Mouse (Mus musculus) CH12.LX (cell line): ENCODE data around the gene Erh. TPM values are rescaled to one million over a fixed set of nuclear protein-coding genes. Genes with fewer than 3 reads are reported as not detected.

Experiments
- DNase-seq: peaks from one replicate; pipeline ENCODE4 v3.0.0-alpha.2; 2013; ENCODE audit errors: extremely low read depth
- H3K27ac ChIP-seq: 2 replicates; pipeline ENCODE4 v1.5.1; 2012; ENCODE audit warnings: low read depth, mild to moderate bottlenecking, control low read depth, moderate library complexity; ENCODE audit not compliant: insufficient read depth
- H3K27me3 ChIP-seq: replicated peaks from 2 replicates; pipeline ENCODE3; 2012; ENCODE audit warnings: inconsistent platforms
- H3K36me3 ChIP-seq, 2 experiments: replicated peaks in 1 of 2; 2 replicates each; pipeline versions ENCODE3 to v1.6.1; 2012; ENCODE audit warnings: inconsistent platforms in 1 of 2, low read length in 1 of 2, mild to moderate bottlenecking in 1 of 2, mixed read lengths in 1 of 2, moderate library complexity in 1 of 2; ENCODE audit not compliant: control insufficient read depth in 1 of 2, insufficient read depth in 1 of 2
- H3K4me1 ChIP-seq, 2 experiments: 2 replicates each; pipeline ENCODE4 v1.6.1; 2012; ENCODE audit warnings: inconsistent platforms in 1 of 2, moderate library complexity in 1 of 2; ENCODE audit not compliant: insufficient read depth in 2 of 2, control insufficient read depth in 1 of 2
- H3K4me2 ChIP-seq: 2 replicates; pipeline ENCODE4 v1.6.1; 2012; ENCODE audit warnings: low read depth, mild to moderate bottlenecking, control low read depth; ENCODE audit not compliant: poor library complexity, insufficient read depth, severe bottlenecking
- H3K4me3 ChIP-seq, 3 experiments: fragments of 150-350 bp in 1 of 3; sonication (generic) in 1 of 3; replicated peaks in 1 of 3; 2 replicates each; pipeline versions ENCODE3 to v1.5.1; 2011 to 2012; ENCODE audit warnings: low read depth in 2 of 3, low read length in 2 of 3, mild to moderate bottlenecking in 2 of 3, moderate library complexity in 2 of 3, control low read depth in 1 of 3, improper control_type of control experiment in 1 of 3, inconsistent platforms in 1 of 3, mixed read lengths in 1 of 3; ENCODE audit not compliant: poor library complexity in 1 of 3
- H3K79me2 ChIP-seq: replicated peaks from 2 replicates; pipeline ENCODE4 v1.6.1; 2012; ENCODE audit warnings: mild to moderate bottlenecking, moderate library complexity; ENCODE audit not compliant: control insufficient read depth, poor library complexity, insufficient read depth, severe bottlenecking; ENCODE audit errors: extremely low read depth
- H3K9ac ChIP-seq: 2 replicates; pipeline ENCODE4 v1.6.1; 2012; ENCODE audit warnings: low read depth, mild to moderate bottlenecking, control low read depth, moderate library complexity; ENCODE audit not compliant: insufficient read depth
- H3K9me3 ChIP-seq: replicated peaks from 2 replicates; pipeline ENCODE3; 2012; ENCODE audit warnings: low read length, inconsistent platforms, mixed read lengths
- CHD2 ChIP-seq: IDR thresholded peaks from 2 replicates; pipeline ENCODE4 v1.6.1; 2011; ENCODE audit warnings: low read length, improper control_type of control experiment
- GABPA ChIP-seq: IDR thresholded peaks from 2 replicates; pipeline ENCODE4 v1.6.1; 2012; ENCODE audit warnings: low read depth, low read length, improper control_type of control experiment, inconsistent platforms; ENCODE audit not compliant: insufficient replicate concordance
- IRF4 ChIP-seq: IDR thresholded peaks from 2 replicates; pipeline ENCODE4 v1.6.1; 2014; ENCODE audit warnings: low read depth, mild to moderate bottlenecking, inconsistent platforms, low read length, improper control_type of control experiment
- JUND ChIP-seq: conservative IDR thresholded peaks from 2 replicates; pipeline ENCODE4 v1.6.1; 2011; ENCODE audit warnings: low read depth, low read length, improper control_type of control experiment
- KAT2A ChIP-seq: IDR thresholded peaks from 2 replicates; pipeline ENCODE4 v1.6.1; 2012; ENCODE audit warnings: low read length, improper control_type of control experiment, inconsistent platforms; ENCODE audit not compliant: insufficient replicate concordance
- MAZ ChIP-seq: IDR thresholded peaks from 2 replicates; pipeline ENCODE4 v1.6.1; 2012; ENCODE audit warnings: low read depth, mild to moderate bottlenecking, inconsistent platforms, low read length, improper control_type of control experiment, moderate library complexity
- NELFE ChIP-seq: IDR thresholded peaks from 2 replicates; pipeline ENCODE4 v1.6.1; 2011; ENCODE audit warnings: low read depth, low read length, improper control_type of control experiment
- POLR2A ChIP-seq: IDR thresholded peaks from 2 replicates; pipeline ENCODE4 v1.6.1; 2011; ENCODE audit warnings: low read depth, mild to moderate bottlenecking, improper control_type of control experiment, low read length
- RCOR1 ChIP-seq: conservative IDR thresholded peaks from 2 replicates; pipeline ENCODE4 v1.6.1; 2012; ENCODE audit warnings: low read depth, mild to moderate bottlenecking, inconsistent platforms, low read length, improper control_type of control experiment
- TCF12 ChIP-seq: IDR thresholded peaks from 2 replicates; pipeline ENCODE4 v1.6.1; 2014; ENCODE audit warnings: low read depth, mild to moderate bottlenecking, inconsistent platforms, low read length, improper control_type of control experiment
- UBTF ChIP-seq: IDR thresholded peaks from 2 replicates; pipeline ENCODE4 v1.6.1; 2012; ENCODE audit warnings: low read depth, mild to moderate bottlenecking, inconsistent platforms, low read length, improper control_type of control experiment, moderate library complexity
- dilution Hi-C: fragments of 300-500 bp; cut with MboI; formaldehyde crosslinking; loops from 2 replicates; pipeline ENCODE4 v1.14.3; 2020; ENCODE audit warnings: low sequenced_read_pairs; ENCODE audit not compliant: extremely low pct_unique_long_range_greater_than_20kb, extremely low pct_ligation_motif_present
- in situ Hi-C: fragments of 300-500 bp; cut with MboI; formaldehyde crosslinking; loops from 3 replicates; pipeline ENCODE4 v1.14.3; 2019; ENCODE audit warnings: low sequenced_read_pairs, low pct_ligation_motif_present, low pct_unique_long_range_greater_than_20kb, mixed read lengths
- polyA plus RNA-seq: library from polyadenylated mRNA; unstranded; fragments of >175 nt; gene quantifications from 2 replicates; pipeline ENCODE4 v1.2.1, GENCODE M21; 2012; ENCODE audit warnings: low read depth; ENCODE audit not compliant: insufficient read length
- total RNA-seq, 2 experiments: library from RNA; depleted of rRNA; stranded (reverse); fragments of 300-350 nt in 1 of 2; fragments of >200 nt in 1 of 2; gene quantifications; 2 replicates each; pipeline ENCODE4 v1.2.3; 2012 to 2014

Gene Erh
- total and polyA plus RNA-seq, 3 experiments, result 227 to 315 (median 229) TPM

DNA sequence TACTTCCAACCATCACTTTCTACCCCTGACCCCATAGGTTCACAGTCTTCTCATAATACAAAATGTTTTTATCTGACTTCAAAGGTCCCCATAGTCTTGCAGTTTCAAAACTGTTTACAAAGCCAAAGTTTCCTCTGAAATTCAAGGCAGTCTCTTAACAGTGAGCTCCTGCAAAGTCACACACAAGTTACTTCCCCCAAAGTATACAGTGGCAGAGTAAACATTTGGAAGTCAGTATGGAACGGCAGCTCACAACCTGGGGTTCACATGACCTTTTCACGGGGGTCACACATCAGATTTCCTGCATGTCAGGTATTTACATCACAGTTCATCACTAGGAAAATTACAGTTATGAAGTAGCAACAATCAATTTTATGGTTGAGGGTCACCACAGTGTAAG lies 19.8 kb upstream of the Erh start:
- Histone ChIP-seq H3K4me1 (peaks cover 0 to 9% of the 10 kb centered on the region in 2 experiments; a peak in 1 of 4 replicates), H3K4me2 (no peak overlapping the region), H3K9me3 (no peaks in the 10 kb centered on the region), H3K79me2 (peaks cover 3% of the 10 kb centered on the region; the same call in 1 of the 2 replicates), H3K4me3 (no peak overlapping the region), H3K9ac (no peak overlapping the region)
- in situ Hi-C loops, result no loop called here
- DNase-seq, result no peak
- dilution Hi-C loops, result no loop called here
- TF ChIP-seq KAT2A (no peak), CHD2 (no peak)
- TF ChIP-seq, all 38 proteins: peak for 0
- Histone ChIP-seq H3K36me3 (peaks cover 35 to 69% of the 10 kb centered on the region in 2 experiments), H3K27me3 (no peaks in the 10 kb centered on the region), H3K27ac (no peak overlapping the region)

DNA sequence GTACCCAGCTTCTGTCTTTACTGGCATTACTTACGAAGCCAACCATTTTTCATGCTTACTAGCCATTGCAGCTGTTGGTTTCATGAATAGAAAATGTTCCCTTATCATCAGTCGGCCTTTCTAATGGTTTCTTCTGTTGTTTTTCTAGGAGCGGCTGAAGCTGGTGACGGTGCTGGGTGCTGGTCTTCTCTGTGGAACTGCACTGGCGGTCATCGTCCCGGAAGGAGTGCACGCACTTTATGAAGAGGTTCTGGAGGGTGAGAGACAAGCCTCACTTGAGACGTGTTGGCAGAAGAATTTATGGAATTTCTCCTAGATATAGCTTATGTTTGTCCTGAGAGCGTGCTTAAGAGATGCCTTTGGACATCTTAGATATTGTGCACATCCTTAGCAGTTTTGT lies 18.2 kb upstream of the Erh start:
- Histone ChIP-seq H3K4me1 (peaks cover 0 to 9% of the 10 kb centered on the region in 2 experiments; a peak in 1 of 4 replicates), H3K79me2 (peaks cover 6% of the 10 kb centered on the region), H3K9ac (no peak overlapping the region), H3K4me3 (no peak overlapping the region), H3K27me3 (no peaks in the 10 kb centered on the region), H3K27ac (no peak overlapping the region), H3K4me2 (no peak overlapping the region), H3K9me3 (no peaks in the 10 kb centered on the region), H3K36me3 (peaks cover 30 to 61% of the 10 kb centered on the region in 2 experiments)
- no peak for DNase-seq
- dilution Hi-C loops, result no loop called here
- TF ChIP-seq GABPA, result no peak
- in situ Hi-C loops, result no loop called here

DNA sequence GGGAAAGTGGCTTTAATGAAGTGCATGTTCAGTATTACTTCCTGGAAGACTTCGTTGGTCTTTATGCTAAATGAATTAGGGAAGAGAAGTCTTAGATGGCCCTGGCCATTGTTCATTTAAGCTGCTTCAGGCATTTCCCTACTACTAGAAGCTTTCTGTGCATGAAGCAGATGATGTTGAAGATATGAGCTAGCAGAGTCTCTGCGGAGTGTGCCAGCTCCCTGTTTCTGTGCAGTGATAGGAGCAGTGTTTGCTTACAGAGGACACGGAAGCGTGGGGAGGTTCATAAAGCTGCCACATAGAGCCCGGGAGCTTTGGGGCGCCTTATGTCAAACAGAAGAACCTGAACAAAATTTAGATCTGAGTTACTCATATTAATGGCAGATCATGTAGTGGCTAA lies 14.5 kb upstream of the Erh start:
- H3K4me1 ChIP-seq, result peaks cover 0 to 9% of the 10 kb centered on the region in 2 experiments; a peak in 1 of 4 replicates
- dilution Hi-C loops, result no loop called here
- no peak overlapping the region for H3K27ac ChIP-seq
- DNase-seq, result no peak
- peaks cover 11 to 45% of the 10 kb centered on the region in 2 experiments for H3K36me3 ChIP-seq
- no peak overlapping the region for H3K4me2 ChIP-seq
- H3K79me2 ChIP-seq, result peaks cover 6% of the 10 kb centered on the region
- TF ChIP-seq POLR2A (no peak), MAZ (no peak), GABPA (no peak), TCF12 (no peak), IRF4 (no peak), UBTF (no peak), RCOR1 (no peak), NELFE (no peak), JUND (no peak)
- TF ChIP-seq, all 38 proteins: peak for 0
- Histone ChIP-seq H3K9me3 (no peaks in the 10 kb centered on the region), H3K4me3 (no peak overlapping the region), H3K9ac (no peak overlapping the region), H3K27me3 (no peaks in the 10 kb centered on the region)
- in situ Hi-C loops, result no loop called here
